Mouse (Mus musculus): ENCODE results near the gene Stpg3.

Stpg3 gene

DNA sequence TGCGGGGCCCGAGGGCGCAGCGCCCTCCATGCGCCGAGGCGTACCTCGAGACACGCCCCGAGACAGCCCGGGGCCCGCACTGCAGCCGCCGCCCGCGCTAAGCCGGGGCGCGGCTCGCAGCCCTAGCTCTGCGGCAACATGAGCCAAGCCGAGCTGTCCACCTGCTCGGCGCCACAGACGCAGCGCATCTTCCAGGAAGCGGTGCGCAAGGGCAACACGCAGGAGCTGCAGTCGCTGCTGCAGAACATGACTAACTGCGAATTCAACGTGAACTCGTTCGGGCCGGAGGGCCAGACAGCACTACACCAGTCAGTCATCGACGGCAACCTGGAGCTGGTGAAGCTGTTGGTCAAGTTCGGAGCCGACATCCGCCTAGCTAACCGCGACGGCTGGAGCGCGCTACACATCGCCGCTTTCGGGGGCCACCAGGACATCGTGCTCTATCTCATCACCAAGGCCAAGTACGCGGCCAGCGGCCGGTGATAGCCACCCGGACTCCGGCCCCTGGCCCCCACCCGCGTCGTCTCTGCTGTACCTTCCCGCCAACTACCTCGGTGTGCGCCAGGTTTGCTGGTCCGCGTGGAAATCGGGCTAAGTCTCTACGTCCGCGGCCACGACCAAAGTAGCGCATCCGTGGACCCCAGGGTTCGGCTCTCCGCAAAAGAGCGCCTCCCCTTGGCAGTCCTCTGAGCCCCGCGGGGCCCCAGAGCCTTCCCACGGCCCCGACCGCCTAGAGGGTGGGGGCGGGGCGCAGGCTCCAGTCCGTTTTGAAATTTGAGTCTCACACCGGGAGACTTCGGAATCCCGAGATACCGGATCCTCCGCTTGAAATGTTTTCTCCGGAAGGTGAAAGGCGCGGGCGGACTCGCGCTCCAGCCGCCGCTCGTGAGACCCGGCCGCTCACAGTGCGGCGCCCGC, 33.2 kb downstream of the Stpg3 start:
- no peak for DNase-seq (ENCODE audit: extremely low read depth, insufficient read length, low spot score)

DNA sequence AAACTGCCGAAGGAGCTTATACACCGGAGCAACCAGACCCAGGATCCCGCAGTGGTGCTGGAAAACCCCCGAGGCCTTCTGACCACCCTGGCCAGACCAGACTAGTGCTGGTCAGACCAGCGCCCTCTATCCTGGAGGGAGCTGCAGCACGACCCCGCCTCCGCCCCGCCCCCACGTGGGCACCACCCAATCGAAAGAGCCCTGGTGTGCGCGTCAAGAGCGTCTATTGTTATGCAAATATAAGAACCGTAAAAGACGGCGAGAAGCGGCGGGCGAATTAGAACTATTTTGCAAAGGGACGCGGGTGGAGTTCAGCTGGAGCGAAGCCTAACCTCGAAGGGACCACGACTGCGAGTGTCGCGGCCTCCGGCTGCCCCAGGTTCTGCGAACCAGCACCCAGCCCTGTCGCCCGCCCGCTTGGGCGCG, 33.9 kb downstream of the Stpg3 start, which contains the start of gene Nrarp:
Nrarp (plus strand) TSS at position 281 of the 426 bp plus-strand sequence.
- no peak for DNase-seq (ENCODE audit: extremely low read depth, insufficient read length, low spot score)

GRCm38 (mm10) chr2:25179566-25180217, 34.7 kb downstream of the Stpg3 start:
- no peak for DNase-seq (ENCODE audit: extremely low read depth, insufficient read length, low spot score)

DNA sequence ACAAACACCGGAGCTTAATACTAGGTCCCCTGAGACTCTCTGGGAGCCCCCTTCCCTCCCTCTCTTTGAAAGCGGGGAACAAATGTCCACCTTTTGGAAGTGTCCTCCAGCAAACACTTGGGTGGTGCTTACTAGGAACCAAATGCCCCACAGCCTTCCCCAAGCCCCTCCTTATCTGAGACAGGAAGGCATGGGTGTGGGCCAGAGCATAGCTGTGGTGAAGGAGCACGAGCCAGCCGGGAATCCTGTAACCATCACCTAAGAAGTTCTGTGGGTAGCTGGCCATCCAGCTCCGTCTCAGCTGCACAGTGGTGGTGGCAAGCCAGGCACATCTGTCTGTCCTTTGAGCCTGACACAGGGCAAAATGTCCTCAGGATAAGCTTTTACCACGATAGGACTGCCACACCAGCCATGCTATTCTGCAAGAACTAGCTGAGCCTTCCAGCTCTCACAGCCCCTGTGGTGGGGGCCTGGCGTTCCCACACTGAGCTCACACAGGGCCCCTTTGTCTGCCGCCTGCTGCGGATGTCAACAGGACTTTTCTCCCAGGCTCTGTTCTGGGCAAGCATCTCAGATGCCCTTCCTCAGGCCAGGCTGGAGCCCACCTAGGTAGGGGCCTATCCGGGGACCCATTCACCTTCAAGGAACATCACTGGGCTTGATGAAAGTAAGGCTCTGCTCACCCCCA, 36.0 kb downstream of the Stpg3 start:
- DNase-seq (ENCODE audit: extremely low read depth, insufficient read length, low spot score), result no peak

GRCm38 (mm10) chr2:25177685-25178084, 36.8 kb downstream of the Stpg3 start:
- peak; percentile 22 for DNase-seq (ENCODE audit: extremely low read depth, insufficient read length, low spot score)

DNA sequence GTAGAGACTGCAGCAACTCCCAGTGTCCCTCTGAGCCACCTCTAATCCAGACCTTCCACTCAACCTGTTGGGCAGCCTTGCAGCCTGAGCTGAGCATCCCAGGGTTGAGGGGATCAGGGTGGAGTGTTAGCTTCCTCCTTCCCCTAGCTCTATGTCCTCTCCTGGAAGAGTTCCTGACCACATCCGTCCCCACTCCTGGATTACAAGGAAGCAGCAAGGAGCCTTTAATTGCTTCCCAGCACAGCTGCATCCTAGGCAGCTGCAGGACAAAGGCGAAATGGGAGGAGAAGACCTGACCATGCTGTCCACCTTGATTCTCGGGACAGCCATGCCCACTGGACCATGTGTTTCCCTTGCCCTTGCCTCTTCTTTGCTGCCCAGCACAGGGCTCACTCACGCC, 37.4 kb downstream of the Stpg3 start:
- DNase-seq (ENCODE audit: extremely low read depth, insufficient read length, low spot score), result no peak

- DNase-seq (ENCODE audit: extremely low read depth, insufficient read length, low spot score), result peak; percentile 63
Observed at GRCm38 (mm10) chr2:25176573-25176972, 37.9 kb downstream of the Stpg3 start.

DNA sequence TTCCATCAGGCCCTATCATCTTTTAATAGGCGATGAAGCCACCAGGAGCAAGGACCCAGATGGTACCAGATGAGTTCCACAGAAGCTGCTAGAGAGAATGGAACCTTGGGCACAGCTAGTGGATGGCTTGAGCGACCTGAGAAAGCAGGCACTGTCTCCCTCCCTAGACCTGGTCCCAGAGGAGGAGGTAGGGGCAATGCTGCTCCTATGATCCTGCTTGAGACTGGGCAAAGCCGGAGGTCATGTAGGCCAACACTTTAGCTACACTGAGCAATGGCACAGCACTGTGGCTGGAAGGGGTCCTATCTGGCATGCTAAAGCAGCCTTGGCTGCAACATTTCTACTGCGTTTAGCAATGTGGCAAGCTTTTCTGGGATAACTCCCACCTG, 38.8 kb downstream of the Stpg3 start:
- no peak for DNase-seq (ENCODE audit: extremely low read depth, insufficient read length, low spot score)

DNA sequence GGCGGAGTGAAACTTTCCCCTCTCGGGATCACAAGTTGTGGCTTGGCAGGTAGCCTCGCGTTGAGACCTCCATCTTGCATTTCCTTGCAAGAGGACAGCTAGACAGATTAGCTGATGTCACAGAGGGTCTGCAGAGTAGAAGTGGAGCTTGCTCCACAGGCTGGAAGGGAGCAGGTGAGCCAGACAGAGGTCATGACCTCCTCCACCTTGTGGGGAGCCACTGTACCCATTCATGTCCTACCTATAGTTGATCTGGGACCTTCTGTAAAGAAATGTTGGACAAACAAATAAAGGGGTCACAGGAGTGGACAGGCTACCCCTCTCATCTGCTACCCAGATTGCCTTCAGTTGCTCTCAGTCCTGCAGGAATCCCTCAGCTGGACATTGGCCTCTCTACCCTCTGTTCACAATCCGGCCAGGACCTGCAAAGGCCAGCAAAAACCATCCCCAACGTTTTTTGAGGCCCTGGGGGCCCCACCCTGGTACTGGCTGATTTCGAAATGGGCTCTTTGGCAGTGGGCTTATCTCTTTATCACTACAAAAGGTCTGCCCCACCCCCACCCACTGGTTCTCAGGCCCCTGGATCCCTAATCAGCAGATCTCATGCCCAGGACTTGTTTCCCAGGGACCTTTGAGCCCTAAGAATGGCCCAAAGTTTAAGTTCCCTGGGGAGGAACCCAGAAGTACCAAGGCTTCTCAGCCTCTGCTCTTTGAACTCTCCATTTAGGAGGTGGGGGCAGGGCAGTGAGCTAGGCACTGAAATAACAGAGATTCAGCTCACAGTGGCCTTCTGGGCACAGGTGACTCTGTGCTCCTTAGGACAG, 39.4 kb downstream of the Stpg3 start:
- DNase-seq (ENCODE audit: extremely low read depth, insufficient read length, low spot score), result no peak

DNA sequence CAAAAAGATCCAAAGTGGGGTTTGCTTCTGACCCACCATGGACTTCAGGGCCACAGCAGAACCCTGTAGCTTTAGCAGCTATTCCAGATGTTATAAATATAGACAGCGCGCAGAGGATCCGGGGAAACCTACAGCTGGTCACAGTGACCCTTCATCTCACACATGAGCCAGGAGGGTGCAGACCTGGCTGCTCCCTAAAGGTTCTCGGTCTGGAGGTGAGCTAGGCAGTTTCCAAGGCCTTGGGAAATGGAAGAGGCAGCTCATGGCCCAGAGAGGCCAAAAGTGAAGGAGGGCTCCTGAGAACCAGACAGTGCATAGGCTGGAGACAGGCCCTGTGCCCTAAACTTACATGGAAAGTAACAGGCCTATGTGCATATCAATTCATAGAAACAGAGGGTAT, 40.6 kb downstream of the Stpg3 start:
- no peak for DNase-seq (ENCODE audit: extremely low read depth, insufficient read length, low spot score)

GRCm38 (mm10) chr2:25172629-25173028, 41.8 kb downstream of the Stpg3 start:
- DNase-seq (ENCODE audit: extremely low read depth, insufficient read length, low spot score), result peak; percentile 80

DNA sequence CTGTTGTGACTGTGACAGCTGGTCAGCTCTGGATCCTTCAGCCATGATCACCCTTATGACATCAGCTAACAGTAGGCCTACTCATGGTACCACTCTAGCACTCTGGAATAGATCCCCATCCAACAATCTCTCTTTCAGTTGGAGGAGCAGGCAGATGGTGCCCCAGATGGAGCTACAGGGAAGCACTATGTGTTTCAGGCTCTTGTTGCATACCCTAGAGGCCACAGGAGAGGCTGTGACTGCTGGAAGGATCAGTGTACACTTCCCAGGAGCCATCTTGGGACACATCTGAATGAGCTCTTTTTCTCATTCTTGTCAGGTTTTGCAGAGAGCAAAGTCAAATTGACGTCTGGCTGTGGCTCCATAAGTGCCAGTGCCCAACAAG, 42.7 kb downstream of the Stpg3 start:
- no peak for DNase-seq (ENCODE audit: extremely low read depth, insufficient read length, low spot score)

DNA sequence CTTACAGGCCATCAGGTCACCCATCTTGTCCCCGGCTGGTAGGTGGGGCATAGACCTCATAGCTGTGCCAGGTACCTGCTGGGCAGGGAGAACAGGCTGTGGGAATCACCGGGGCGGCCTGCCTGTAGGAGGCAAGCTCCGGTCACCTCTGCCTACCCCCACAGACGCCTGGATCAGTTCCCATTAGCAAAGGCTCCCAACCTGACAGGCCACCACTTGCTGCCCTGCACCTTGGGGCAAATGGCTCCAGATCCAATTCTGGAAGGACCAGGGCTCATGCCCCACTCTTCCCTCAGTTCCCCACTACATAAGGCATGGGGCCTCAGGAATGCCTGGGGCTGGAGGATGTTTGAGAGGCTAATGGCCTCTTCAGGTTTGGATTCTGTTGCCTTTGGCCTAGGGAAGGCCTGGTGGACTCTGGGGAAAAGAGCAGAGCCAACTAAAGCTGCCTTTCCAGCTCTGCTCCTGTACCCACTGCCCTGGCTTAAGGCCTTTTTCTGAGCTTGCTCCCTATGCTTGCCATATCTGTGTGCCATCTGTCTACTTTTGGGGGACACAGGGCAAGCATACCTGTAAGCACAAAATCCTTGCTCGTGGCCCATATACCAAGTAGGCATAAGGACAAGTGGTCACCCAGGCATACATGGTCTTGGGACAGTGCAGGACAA, 43.2 kb downstream of the Stpg3 start:
- no peak for DNase-seq (ENCODE audit: extremely low read depth, insufficient read length, low spot score)

DNA sequence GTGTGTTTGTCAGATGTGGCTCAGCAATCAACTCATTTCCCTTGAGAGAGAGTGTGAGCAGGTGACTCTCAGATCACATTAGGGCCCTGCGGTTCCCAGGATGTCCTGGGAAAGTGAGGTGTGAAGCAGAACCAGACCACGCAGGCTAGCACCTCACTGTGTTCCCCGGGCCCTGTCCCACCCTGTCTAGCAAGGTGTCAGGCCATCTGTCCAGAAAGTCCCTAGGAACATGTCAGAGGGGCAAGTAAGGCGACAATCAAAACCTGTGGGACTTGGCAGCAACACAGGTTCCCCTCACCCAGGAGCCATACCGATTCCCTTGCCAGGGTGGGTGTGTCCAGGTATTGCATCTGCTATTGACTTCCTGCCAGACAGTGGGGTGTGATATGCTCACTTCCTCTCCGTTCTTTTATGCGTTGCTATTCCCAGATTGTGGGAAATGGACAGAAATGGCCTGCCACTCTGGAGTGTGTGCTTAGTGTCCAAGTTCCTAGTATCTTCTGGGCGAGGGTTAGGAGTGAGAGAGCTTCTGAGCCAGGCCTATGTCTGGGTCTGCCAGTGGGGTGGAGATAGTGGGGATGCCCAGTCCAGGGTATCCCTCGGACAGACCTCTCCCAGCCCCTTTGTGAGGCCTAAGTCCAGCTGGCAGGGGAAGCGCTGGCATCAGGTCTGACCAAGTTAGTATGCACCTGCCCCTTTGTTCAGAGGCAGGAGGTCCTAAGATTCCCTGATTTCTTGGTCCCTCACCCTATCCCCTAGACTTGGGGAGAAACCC, 43.9 kb downstream of the Stpg3 start:
- DNase-seq (ENCODE audit: extremely low read depth, insufficient read length, low spot score), result no peak

GRCm38 (mm10) chr2:25169778-25170177, 44.7 kb downstream of the Stpg3 start:
- DNase-seq (ENCODE audit: extremely low read depth, insufficient read length, low spot score), result no peak

DNA sequence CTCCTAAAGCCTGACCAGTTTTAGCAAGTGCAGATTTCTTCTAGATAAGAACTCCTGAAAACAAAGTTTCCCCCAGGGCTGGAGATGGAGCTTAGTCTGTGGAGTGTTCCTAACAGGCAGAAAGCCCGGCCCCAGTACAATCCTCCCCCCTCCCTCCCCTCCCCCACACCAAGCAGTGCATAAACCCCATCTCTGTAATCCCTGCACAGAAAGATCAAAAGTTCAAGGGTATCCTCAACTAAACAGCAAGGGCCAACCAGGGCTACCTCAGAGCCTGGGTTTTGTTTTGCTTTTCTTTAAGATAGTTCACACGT, 45.8 kb downstream of the Stpg3 start:
- DNase-seq (ENCODE audit: extremely low read depth, insufficient read length, low spot score), result no peak

GRCm38 (mm10) chr2:25167919-25168664, 46.3 kb downstream of the Stpg3 start:
- no peak for DNase-seq (ENCODE audit: extremely low read depth, insufficient read length, low spot score)

GRCm38 (mm10) chr2:25167481-25167880, 47.0 kb downstream of the Stpg3 start:
- no peak for DNase-seq (ENCODE audit: extremely low read depth, insufficient read length, low spot score)
